Comparison of ENCODE assay signal across 13 mouse cellular contexts in the genomic region with DNA sequence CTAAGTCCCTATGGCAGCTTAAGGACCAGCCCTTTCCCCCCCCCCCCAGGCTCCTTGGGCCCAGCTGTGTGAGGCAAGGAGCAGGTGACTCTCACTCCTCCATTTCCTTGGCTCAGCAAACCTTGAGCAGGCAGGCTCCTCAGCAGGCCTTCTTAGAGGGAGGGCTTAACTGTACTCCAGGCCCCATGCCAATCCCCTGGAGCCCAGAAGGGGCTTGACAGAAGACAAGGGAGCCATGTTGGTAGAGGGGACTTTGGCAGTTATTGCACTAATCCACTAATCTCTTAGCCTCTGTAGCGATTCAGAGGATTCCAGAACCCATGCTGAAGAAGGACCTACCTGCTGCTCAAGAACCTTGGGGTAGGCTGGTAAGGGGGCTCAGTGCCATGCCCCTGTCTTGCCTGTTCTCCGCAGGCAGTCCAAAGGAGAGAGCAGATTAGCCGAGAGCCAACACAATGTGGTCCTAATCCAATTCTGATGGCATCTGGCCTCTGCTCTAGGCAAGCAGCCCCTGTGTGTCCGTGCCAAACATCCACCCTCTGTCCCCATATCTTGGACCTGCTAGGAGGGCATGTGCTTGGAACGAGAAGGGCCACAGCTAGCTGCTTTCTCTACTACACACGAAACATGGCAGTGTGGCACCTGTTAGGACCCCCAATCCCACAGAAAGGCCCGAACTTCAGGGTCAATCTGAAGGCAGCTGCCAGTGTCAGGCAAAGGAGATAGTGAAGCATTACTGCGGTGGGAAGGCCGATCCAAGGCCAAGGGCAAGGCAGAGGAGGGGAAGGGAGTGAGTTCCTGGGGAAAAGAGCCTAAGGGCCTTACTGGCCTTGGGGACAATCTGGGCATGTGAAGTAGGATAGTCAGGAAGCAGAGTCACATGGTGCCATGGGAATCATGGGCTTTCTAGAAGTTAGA. TPM values are rescaled to one million over a fixed set of nuclear protein-coding genes. Genes with fewer than 3 reads are reported as not detected.
DNase-seq lines count a peak whose midpoint lies in the region; ATAC-seq and TF ChIP-seq lines count a peak whose summit lies in the region.
"Had no signal": no experiment of that assay in that cellular context is flagged by ENCODE, and none has a peak within 500 bp of the region (broad histone marks: within the 10 kb centered on the region; RNA-seq: fewer than 3 reads in every experiment).

No protein-coding gene starts in this region.

- no peak for TF ChIP-seq CTCF in testis, adult 2 months (IDR thresholded peaks at IDR 0.05; ENCODE audit: control insufficient read depth, insufficient read depth, insufficient replicate concordance, low read depth, low read length)

- no peak for TF ChIP-seq POLR2A in testis, adult 2 months (IDR thresholded peaks at IDR 0.05; ENCODE audit: control insufficient read depth, low read depth, low read length)

- peak; percentile 20 for DNase-seq in gastrocnemius, postnatal 25 days
- no peak for DNase-seq in gastrocnemius, adult 8-10 months (ENCODE audit: low spot score in 2 of 2)
- no peak for DNase-seq in testis, postnatal 10 days (ENCODE audit: low spot score)
- peak; percentile 9 for DNase-seq in testis, postnatal 14 days (ENCODE audit: low spot score)
- no peak for DNase-seq in kidney, adult 18-20 months
- DNase-seq: heart, adult 11 months; kidney, adult 2 months; lung, postnatal 14 days had no signal

- H3K36me3 ChIP-seq in testis, adult 2 months (ENCODE audit: control insufficient read depth, insufficient read depth, low read length), result no peaks in the 10 kb centered on the region
- H3K36me3 ChIP-seq in forebrain, embryonic 16.5 days (ENCODE audit: control insufficient read depth, insufficient read depth), result no peaks in the 10 kb centered on the region
- H3K36me3 ChIP-seq: stomach, embryonic 15.5 days had no signal

- peak; percentile 72 for ATAC-seq in forebrain, embryonic 16.5 days
- ATAC-seq in activated CD4-positive, CD25-positive, alpha-beta regulatory T cell, adult 4 months, result no peak

- H3K27me3 ChIP-seq in testis, adult 2 months (ENCODE audit: control insufficient read depth, insufficient read depth, low read length), result no peaks in the 10 kb centered on the region
- H3K27me3 ChIP-seq in forebrain, embryonic 16.5 days (replicated peaks; ENCODE audit: control insufficient read depth, insufficient read depth, low read length), result no peaks in the 10 kb centered on the region
- H3K27me3 ChIP-seq: stomach, embryonic 15.5 days had no signal

- no peak overlapping the region for H3K4me2 ChIP-seq in forebrain, embryonic 16.5 days (ENCODE audit: low read length)
- H3K4me2 ChIP-seq: liver, embryonic 11.5 days; stomach, embryonic 15.5 days had no signal

- WGBS in forebrain, embryonic 16.5 days, result 61% methylated on average over 9 of the region's 9 CpGs

- peak overlapping the region; percentile 75 for H3K27ac ChIP-seq in testis, adult 2 months (ENCODE audit: control insufficient read depth, insufficient read depth, low read depth, low read length)
- H3K27ac ChIP-seq in forebrain, embryonic 16.5 days (ENCODE audit: low read length), result peak overlapping the region; percentile 66
- H3K27ac ChIP-seq: stomach, embryonic 15.5 days had no signal

- H3K4me3 ChIP-seq in testis, adult 2 months (ENCODE audit: control insufficient read depth, low read depth, low read length), result no peak overlapping the region
- H3K4me3 ChIP-seq in forebrain, embryonic 16.5 days (replicated peaks; ENCODE audit: low read length), result no peak overlapping the region
- H3K4me3 ChIP-seq: stomach, embryonic 15.5 days had no signal

- no peak overlapping the region for H3K9ac ChIP-seq in forebrain, embryonic 16.5 days (replicated peaks; ENCODE audit: low read depth, low read length)
- H3K9ac ChIP-seq: stomach, embryonic 15.5 days had no signal

- H3K4me1 ChIP-seq in testis, adult 2 months (ENCODE audit: control insufficient read depth, insufficient read depth, low read length), result no peaks in the 10 kb centered on the region; the same call in 1 of the 2 replicates
- H3K4me1 ChIP-seq in forebrain, embryonic 16.5 days (replicated peaks; ENCODE audit: control insufficient read depth, insufficient read depth, low read length), result no peaks in the 10 kb centered on the region; the same call in 1 of the 2 replicates
- H3K4me1 ChIP-seq: stomach, embryonic 15.5 days had no signal

- H3K9me3 ChIP-seq in forebrain, embryonic 16.5 days (ENCODE audit: control insufficient read depth, low read length), result no peaks in the 10 kb centered on the region
- H3K9me3 ChIP-seq: stomach, embryonic 15.5 days had no signal

RNA-seq across cellular contexts. Expression of gene Atp2b3, which starts 22.6 kb away (rescaled TPM):
- total RNA-seq in gastrocnemius, postnatal 25 days (2021), result 10 to 100 TPM; 10.6 to 11.8 TPM
- total RNA-seq in gastrocnemius, adult 8-10 months (2022), result 10 to 100 TPM; 10.7 to 14.4 (median 11.3) TPM
- 1.7 and 3.1 TPM in 2 replicates for polyA plus RNA-seq in testis, adult 2 months (2012; rRNA removed)
- polyA plus RNA-seq in forebrain, embryonic 16.5 days (2015; fragmentation: Nextera tagmentation; extraction: Ambion mirVana), result 3.7 and 6.1 TPM in 2 replicates
- not detected for polyA plus RNA-seq in activated CD4-positive, CD25-positive, alpha-beta regulatory T cell, adult 4 months (2017; shearing (Covaris generic))

RNA-seq across cellular contexts. Expression of gene Bgn, which starts 42.1 kb away (rescaled TPM):
- total RNA-seq in gastrocnemius, postnatal 25 days (2021), result 100 to 1,000 TPM; 116 to 139 TPM
- total RNA-seq in gastrocnemius, adult 8-10 months (2022), result 10 to 100 TPM; 19.5 to 43.0 (median 27.5) TPM
- polyA plus RNA-seq in testis, adult 2 months (2012; rRNA removed), result 32.9 and 54.4 TPM in 2 replicates
- 14.9 and 21.1 TPM in 2 replicates for polyA plus RNA-seq in forebrain, embryonic 16.5 days (2015; fragmentation: Nextera tagmentation; extraction: Ambion mirVana)
- not detected for polyA plus RNA-seq in activated CD4-positive, CD25-positive, alpha-beta regulatory T cell, adult 4 months (2017; shearing (Covaris generic))

Comparison
In these comparisons a context has a peak if more than half of its experiments do, and no peak if none do; other contexts are left out.
1. DNase-seq: peak in gastrocnemius, postnatal 25 days (single experiment) and testis, postnatal 14 days (single experiment); none in gastrocnemius, adult 8-10 months (0 of 2), testis, postnatal 10 days (single experiment) and kidney, adult 18-20 months (single experiment).
2. RNA of gene Bgn, which starts 42.1 kb away (polyA plus RNA-seq): 32.9 to 54.4 TPM in testis, adult 2 months and 14.9 to 21.1 TPM in forebrain, embryonic 16.5 days; not detected in activated CD4-positive, CD25-positive, alpha-beta regulatory T cell, adult 4 months; every median in the first group is over 10 times any median in the second.